Mouse (Mus musculus) kidney, adult 2 months (tissue): ENCODE data around the gene Herc4.

Experiments used
- CTCF ChIP-seq: fragments of 200-500 bp; conservative IDR thresholded peaks from 2 replicates; pipeline ENCODE4 v1.5.1; 2011; ENCODE audit warnings: low read depth, mild to moderate bottlenecking, control low read depth, low read length, moderate library complexity, mixed read lengths; ENCODE audit not compliant: insufficient read depth, insufficient read length
- POLR2A ChIP-seq: fragments of 200-500 bp; IDR thresholded peaks from one replicate; pipeline ENCODE4 v1.6.1; 2011; ENCODE audit warnings: low read depth, low read length, control low read depth

DNA sequence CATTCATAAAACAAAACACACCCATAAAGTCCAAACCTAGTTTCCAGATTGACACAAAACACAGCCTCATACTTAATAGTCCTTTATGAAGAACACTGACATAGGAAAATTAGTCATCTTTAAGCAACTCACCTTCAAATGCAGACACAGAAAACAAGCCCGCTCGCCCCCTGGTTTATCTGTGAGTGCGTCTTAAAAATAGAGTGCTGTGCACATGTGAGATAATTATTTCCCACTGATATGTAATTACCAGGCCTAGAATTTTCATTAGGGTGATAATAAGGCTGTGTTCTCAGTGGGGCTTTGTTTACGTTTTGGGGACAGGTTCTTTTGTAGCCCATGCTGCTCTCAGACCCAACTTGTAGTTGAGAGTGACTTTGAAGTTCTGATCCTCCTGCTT, 44.6 kb upstream of the Herc4 start:
- TF ChIP-seq CTCF (no peak), POLR2A (no peak)
